Mouse (Mus musculus) intestine, embryonic 15.5 days (tissue): ENCODE data around the gene Tspan31. TPM values are rescaled to one million over a fixed set of nuclear protein-coding genes. Genes with fewer than 3 reads are reported as not detected.

ENCODE experiments used
- polyA plus RNA-seq: library from polyadenylated mRNA; unstranded; fragments of >200 nt; fragmentation: Nextera tagmentation; extraction: Ambion mirVana; gene quantifications from 2 replicates; pipeline ENCODE4 v1.2.1, GENCODE M21; 2015

The Tspan31 gene
- polyA plus RNA-seq, 1 experiment from 2014 or later = 167 TPM

Other genes starting within 250 kb of the Tspan31 start
- 17.0 and 17.2 TPM in 2 replicates for gene Atp23, start 168.9 kb downstream of the Tspan31 start, polyA plus RNA-seq
- 53.6 and 55.2 TPM in 2 replicates for gene Ctdsp2, start 91.5 kb downstream of the Tspan31 start, polyA plus RNA-seq
- gene Avil, start 69.6 kb downstream of the Tspan31 start, polyA plus RNA-seq = 0.10 and 0.21 TPM in 2 replicates
- gene Tsfm, start 39.4 kb downstream of the Tspan31 start, polyA plus RNA-seq = 91.8 and 99.3 TPM in 2 replicates
- gene Mettl1, start 28.9 kb downstream of the Tspan31 start, polyA plus RNA-seq = 48.9 and 55.1 TPM in 2 replicates
- gene Eef1akmt3, start 28.8 kb downstream of the Tspan31 start, polyA plus RNA-seq = 0.40 and 0.69 TPM in 2 replicates
- 0.05 and 0.11 TPM in 2 replicates for gene Cyp27b1, start 22.0 kb downstream of the Tspan31 start, polyA plus RNA-seq
- 0.74 and 0.91 TPM in 2 replicates for gene March9, start 10.1 kb downstream of the Tspan31 start, polyA plus RNA-seq
- gene Cdk4, start 6.7 kb downstream of the Tspan31 start, polyA plus RNA-seq = 1,579 and 1,616 TPM in 2 replicates
- 0.16 and 0.43 TPM in 2 replicates for gene Agap2, start 5.0 kb upstream of the Tspan31 start, polyA plus RNA-seq
- 93.0 and 104 TPM in 2 replicates for gene Os9, start 50.9 kb upstream of the Tspan31 start, polyA plus RNA-seq
- gene B4galnt1, start 95.0 kb upstream of the Tspan31 start, polyA plus RNA-seq = 52.5 and 55.2 TPM in 2 replicates
- gene Slc26a10, start 110.4 kb upstream of the Tspan31 start, polyA plus RNA-seq = 0.98 and 1.1 TPM in 2 replicates
- gene Arhgef25, start 119.8 kb upstream of the Tspan31 start, polyA plus RNA-seq = 46.8 and 50.4 TPM in 2 replicates
- 70.6 and 75.4 TPM in 2 replicates for gene Dtx3, start 125.5 kb upstream of the Tspan31 start, polyA plus RNA-seq
- gene Pip4k2c, start 141.3 kb upstream of the Tspan31 start, polyA plus RNA-seq = 33.7 and 35.0 TPM in 2 replicates
- gene Kif5a, start 193.1 kb upstream of the Tspan31 start, polyA plus RNA-seq = 5.9 and 6.4 TPM in 2 replicates
- gene Dctn2, start 196.1 kb upstream of the Tspan31 start, polyA plus RNA-seq = 150 and 154 TPM in 2 replicates
- 13.1 and 15.7 TPM in 2 replicates for gene Mbd6, start 218.8 kb upstream of the Tspan31 start, polyA plus RNA-seq
- gene Mars, start 241.5 kb upstream of the Tspan31 start, polyA plus RNA-seq = 113 and 129 TPM in 2 replicates